19 mouse cellular contexts compared by ENCODE assay signal in genomic region chr16:32861813-32862385, GRCm38 (mm10). TPM values are rescaled to one million over a fixed set of nuclear protein-coding genes. Genes with fewer than 3 reads are reported as not detected.
"Had no signal": no experiment of that assay in that cellular context is flagged by ENCODE, and none has a peak within 500 bp of the region (broad histone marks: within the 10 kb centered on the region; RNA-seq: fewer than 3 reads in every experiment).

No protein-coding gene starts in this region.

- DNase-seq: liver, postnatal 0 days; lung, adult 2 months; lung, postnatal 14 days; lung, postnatal 36 days; right cerebral cortex, postnatal 14 days; thymus, adult 18-20 months; thymus, postnatal 36 days had no signal

- H3K4me3 ChIP-seq: liver, embryonic 15.5 days; lung, embryonic 15.5 days; megakaryocyte, embryonic 14.5 days; midbrain, embryonic 13.5 days; midbrain, embryonic 15.5 days; neural tube, embryonic 12.5 days had no signal

- H3K27ac ChIP-seq: liver, embryonic 15.5 days; lung, embryonic 15.5 days; macrophage; midbrain, embryonic 13.5 days; midbrain, embryonic 15.5 days; neural tube, embryonic 12.5 days had no signal

RNA-seq across cellular contexts. Expression of gene Smbd1, which starts 51.6 kb away (rescaled TPM):
- polyA plus RNA-seq: liver, embryonic 15.5 days; liver, postnatal 0 days; lung, embryonic 15.5 days; macrophage; midbrain, embryonic 11.5 days; midbrain, embryonic 13.5 days; midbrain, embryonic 15.5 days; midbrain, postnatal 0 days; neural tube, embryonic 12.5 days; neural tube, embryonic 14.5 days; spleen, adult 2 months; stomach, embryonic 14.5 days had no signal
